Mouse (Mus musculus): ENCODE results near the gene Plvap.

DNA sequence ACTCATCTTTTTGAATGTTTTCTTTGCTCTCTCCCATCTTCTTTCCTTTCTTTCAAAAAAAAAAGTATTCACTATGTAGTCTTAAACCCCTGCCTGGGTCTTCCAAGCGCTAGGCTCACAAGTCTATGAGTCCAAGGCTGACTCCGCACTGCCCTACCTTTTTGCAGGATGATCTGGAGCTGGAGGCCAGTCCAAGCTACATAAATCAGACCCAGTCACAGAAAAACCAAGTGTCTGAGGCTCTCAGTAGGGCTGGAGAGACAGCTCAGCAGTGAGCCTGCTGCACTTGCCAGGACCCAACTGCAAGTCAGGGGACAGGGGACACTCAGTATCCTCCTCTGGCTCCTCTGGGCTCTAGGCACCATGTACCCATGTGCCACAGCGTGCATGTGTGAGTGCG is 7.2 kb downstream of the Plvap start:
- TF ChIP-seq POLR2A (IDR thresholded peaks at IDR 0.05; ENCODE audit: extremely low read depth, insufficient read depth, low read length) = no peak
- TF ChIP-seq CTCF (IDR thresholded peaks at IDR 0.05; ENCODE audit: extremely low read depth, insufficient read depth, low read length) = no peak

Measured in cortical plate, adult 2 months (tissue).